Mouse (Mus musculus) ES-Bruce4 (cell line): ENCODE measurements at regions not wholly inside any gene's neighbourhood (a gene's known extent, or its start where the extent isn't known, plus 50 kb on each side); places are given as distances from the start of the nearest gene placed in this dataset.

Experiments used
- H3K27ac ChIP-seq: 2 replicates; pipeline ENCODE4 v1.5.1; 2012; ENCODE audit warnings: low read length, inconsistent platforms; ENCODE audit not compliant: insufficient read depth
- H3K27me3 ChIP-seq: 2 replicates; pipeline ENCODE4 v1.6.1; 2012; ENCODE audit warnings: mild to moderate bottlenecking, low read length, inconsistent platforms; ENCODE audit not compliant: control insufficient read depth, poor library complexity, insufficient read depth, severe bottlenecking
- H3K36me3 ChIP-seq: 2 replicates; pipeline ENCODE4 v1.6.1; 2012; ENCODE audit warnings: inconsistent platforms, mild to moderate bottlenecking, low read length, moderate library complexity; ENCODE audit not compliant: control insufficient read depth, poor library complexity, insufficient read depth, severe bottlenecking
- H3K4me1 ChIP-seq: one replicate; pipeline ENCODE4 v1.8.1; 2011; ENCODE audit warnings: low read length; ENCODE audit not compliant: control insufficient read depth, insufficient read depth
- H3K4me3 ChIP-seq: 2 replicates; pipeline ENCODE4 v1.5.1; 2011; ENCODE audit warnings: low read depth, mild to moderate bottlenecking, low read length
- H3K9ac ChIP-seq: 2 replicates; pipeline ENCODE4 v1.6.1; 2012; ENCODE audit warnings: low read depth, mild to moderate bottlenecking, inconsistent platforms; ENCODE audit not compliant: poor library complexity, severe bottlenecking
- H3K9me3 ChIP-seq: replicated peaks from 2 replicates; pipeline ENCODE4 v1.6.1; 2012; ENCODE audit warnings: mild to moderate bottlenecking, low read length, inconsistent platforms; ENCODE audit not compliant: control insufficient read depth, poor library complexity, insufficient read depth, severe bottlenecking
- CTCF ChIP-seq: IDR thresholded peaks from one replicate; pipeline ENCODE4 v1.8.1; 2011; ENCODE audit warnings: low read depth, low read length
- EP300 ChIP-seq: IDR thresholded peaks from 2 replicates; pipeline ENCODE4 v1.6.1; 2011; ENCODE audit warnings: low read depth, low read length; ENCODE audit not compliant: insufficient read depth
- POLR2A ChIP-seq: IDR thresholded peaks from one replicate; pipeline ENCODE4 v1.8.1; 2011; ENCODE audit warnings: low read length; ENCODE audit not compliant: insufficient read depth

- no peaks in the 10 kb centered on the region for H3K36me3 ChIP-seq
- no peaks in the 10 kb centered on the region for H3K27me3 ChIP-seq
- no peak overlapping the region for H3K9ac ChIP-seq
- TF ChIP-seq CTCF = no peak
- no peak for TF ChIP-seq EP300
- TF ChIP-seq POLR2A = no peak
- no peak overlapping the region for H3K27ac ChIP-seq
- no peak overlapping the region for H3K4me3 ChIP-seq
- no peaks in the 10 kb centered on the region for H3K9me3 ChIP-seq
- no peaks in the 10 kb centered on the region for H3K4me1 ChIP-seq
These were observed 249.8 kb downstream of the Cog6 start for GRCm38 (mm10) chr3:52767276-52767675.

GRCm38 (mm10) chr3:52766841-52767240 lies 250.2 kb downstream of the Cog6 start:
- H3K9ac ChIP-seq = no peak overlapping the region
- H3K9me3 ChIP-seq = no peaks in the 10 kb centered on the region
- H3K27ac ChIP-seq = no peak overlapping the region
- no peaks in the 10 kb centered on the region for H3K36me3 ChIP-seq
- no peaks in the 10 kb centered on the region for H3K27me3 ChIP-seq
- no peaks in the 10 kb centered on the region for H3K4me1 ChIP-seq
- H3K4me3 ChIP-seq = no peak overlapping the region
- no peak for TF ChIP-seq POLR2A
- no peak for TF ChIP-seq CTCF
- no peak for TF ChIP-seq EP300

- H3K4me1 ChIP-seq = no peaks in the 10 kb centered on the region
- no peak overlapping the region for H3K4me3 ChIP-seq
- H3K36me3 ChIP-seq = no peaks in the 10 kb centered on the region
- H3K27ac ChIP-seq = no peak overlapping the region
- no peaks in the 10 kb centered on the region for H3K9me3 ChIP-seq
- H3K9ac ChIP-seq = no peak overlapping the region
- no peaks in the 10 kb centered on the region for H3K27me3 ChIP-seq
- TF ChIP-seq EP300 (no peak), CTCF (no peak), POLR2A (no peak)
These were observed 252.9 kb downstream of the Cog6 start for GRCm38 (mm10) chr3:52764166-52764565.

- Histone ChIP-seq H3K9me3 (no peaks in the 10 kb centered on the region), H3K4me3 (no peak overlapping the region), H3K36me3 (no peaks in the 10 kb centered on the region), H3K27me3 (no peaks in the 10 kb centered on the region), H3K9ac (no peak overlapping the region), H3K27ac (no peak overlapping the region), H3K4me1 (no peaks in the 10 kb centered on the region)
- no peak for TF ChIP-seq EP300
- no peak for TF ChIP-seq POLR2A
- no peak for TF ChIP-seq CTCF
These were observed 253.4 kb downstream of the Cog6 start for GRCm38 (mm10) chr3:52763660-52764059.

GRCm38 (mm10) chr3:52762549-52762948 lies 254.5 kb downstream of the Cog6 start:
- Histone ChIP-seq H3K27me3 (no peaks in the 10 kb centered on the region), H3K9ac (no peak overlapping the region), H3K4me1 (no peaks in the 10 kb centered on the region), H3K9me3 (no peaks in the 10 kb centered on the region), H3K36me3 (no peaks in the 10 kb centered on the region), H3K27ac (no peak overlapping the region), H3K4me3 (no peak overlapping the region)
- TF ChIP-seq CTCF = no peak
- no peak for TF ChIP-seq EP300
- no peak for TF ChIP-seq POLR2A

- no peak overlapping the region for H3K27ac ChIP-seq
- no peaks in the 10 kb centered on the region for H3K4me1 ChIP-seq
- no peaks in the 10 kb centered on the region for H3K9me3 ChIP-seq
- no peak overlapping the region for H3K4me3 ChIP-seq
- no peak overlapping the region for H3K9ac ChIP-seq
- H3K27me3 ChIP-seq = no peaks in the 10 kb centered on the region
- H3K36me3 ChIP-seq = no peaks in the 10 kb centered on the region
- TF ChIP-seq POLR2A = no peak
- no peak for TF ChIP-seq EP300
- no peak for TF ChIP-seq CTCF
These were observed 257.2 kb downstream of the Cog6 start for GRCm38 (mm10) chr3:52759846-52760245.
